ENCODE assay signal across 8 mouse cellular contexts in the genomic region with DNA sequence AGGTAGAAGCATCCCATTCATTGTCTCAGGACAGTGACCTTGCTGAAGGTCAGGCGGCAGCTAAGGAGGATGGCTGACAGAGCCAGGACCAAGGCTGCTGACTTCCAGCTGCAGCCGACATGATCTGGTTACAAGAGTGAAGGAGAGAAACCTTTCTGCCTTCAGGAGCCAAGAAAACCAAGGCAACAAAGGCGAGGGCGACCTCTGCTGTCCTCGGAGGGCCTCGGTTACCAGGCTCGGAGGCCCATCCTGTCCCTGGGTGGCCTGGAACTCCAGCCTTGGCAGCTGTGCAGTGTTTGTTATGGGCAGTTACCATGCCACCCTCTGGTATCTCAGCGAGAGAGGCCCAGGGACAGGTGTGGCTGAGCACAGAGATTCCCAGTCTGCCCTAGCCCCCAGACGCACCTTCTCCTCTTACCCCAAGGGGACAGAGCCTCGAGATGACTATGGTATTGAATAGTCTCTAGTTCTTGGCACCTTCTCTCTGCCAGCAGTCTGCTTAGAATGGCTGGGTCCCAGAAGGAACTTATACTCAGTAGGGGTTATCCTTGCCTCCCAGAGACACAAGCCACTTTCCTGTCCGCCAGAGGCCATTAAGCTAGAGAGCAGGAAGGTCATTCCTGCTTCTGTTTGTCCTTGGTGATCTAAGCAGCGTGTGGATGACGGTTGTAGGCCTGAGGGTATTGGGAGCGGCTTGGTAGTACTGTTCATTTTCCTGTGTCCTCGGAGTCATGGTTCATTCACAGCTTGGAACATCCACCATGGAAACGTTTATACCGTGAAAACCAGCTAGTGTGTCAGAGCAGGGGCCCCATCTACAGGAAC.
DNase-seq lines count a peak whose midpoint lies in the region; ATAC-seq and TF ChIP-seq lines count a peak whose summit lies in the region.
"Had no signal": no experiment of that assay in that cellular context is flagged by ENCODE, and none has a peak within 500 bp of the region (broad histone marks: within the 10 kb centered on the region; RNA-seq: fewer than 3 reads in every experiment).

No protein-coding gene starts in this region.

- no peak overlapping the region for H3K9ac ChIP-seq in intestine, embryonic 16.5 days (ENCODE audit: low read depth, low read length)
- H3K9ac ChIP-seq in midbrain, embryonic 16.5 days (ENCODE audit: low read depth, low read length), result no peak overlapping the region
- H3K9ac ChIP-seq: limb, embryonic 12.5 days had no signal

- H3K4me1 ChIP-seq in intestine, embryonic 16.5 days (ENCODE audit: control insufficient read depth, insufficient read depth, low read length), result peaks cover 19% of the 10 kb centered on the region
- H3K4me1 ChIP-seq in midbrain, embryonic 16.5 days (ENCODE audit: control insufficient read depth, insufficient read depth, low read length), result no peaks in the 10 kb centered on the region

- ATAC-seq in intestine, embryonic 16.5 days, result peak; percentile 82
- ATAC-seq in midbrain, embryonic 16.5 days, result no peak

- H3K79me3 ChIP-seq in C2C12 (ENCODE audit: low read depth), result no peaks in the 10 kb centered on the region

- no peaks in the 10 kb centered on the region for H3K79me2 ChIP-seq in C2C12 (ENCODE audit: control insufficient read depth, insufficient read depth)

- intact Hi-C loops in gastrocnemius, adult 2 months (cut with DNase I), result loop anchor here (2.0 to 5.0 kb wide), 2 partner anchors 137 to 318 kb away; no protein-coding TSS in a partner anchor
- intact Hi-C loops in left cerebral cortex, postnatal 36 days (cut with DNase I), result no loop called here

- no peak overlapping the region for H3K4me2 ChIP-seq in intestine, embryonic 16.5 days (ENCODE audit: low read depth, low read length)
- no peak overlapping the region for H3K4me2 ChIP-seq in midbrain, embryonic 16.5 days (ENCODE audit: low read length)
- H3K4me2 ChIP-seq: limb, embryonic 12.5 days had no signal

- no peaks in the 10 kb centered on the region for H3K27me3 ChIP-seq in C2C12 (ENCODE audit: control insufficient read depth, insufficient read depth, insufficient read length)
- H3K27me3 ChIP-seq in intestine, embryonic 16.5 days (replicated peaks; ENCODE audit: control insufficient read depth, insufficient read depth, low read length), result no peaks in the 10 kb centered on the region
- H3K27me3 ChIP-seq in midbrain, embryonic 16.5 days (ENCODE audit: control insufficient read depth, insufficient read depth, low read depth, low read length), result no peaks in the 10 kb centered on the region
- H3K27me3 ChIP-seq: limb, embryonic 12.5 days had no signal

- no peak overlapping the region for H3ac ChIP-seq in C2C12 (ENCODE audit: control insufficient read depth, insufficient read length, low read depth)

- H3K27ac ChIP-seq in gastrocnemius, adult 2 months, result peak overlapping the region; percentile 86
- peak overlapping the region; percentile 46; the same call in 1 of the 2 replicates for H3K27ac ChIP-seq in intestine, embryonic 16.5 days (ENCODE audit: low read length)
- H3K27ac ChIP-seq in midbrain, embryonic 16.5 days (ENCODE audit: low read length), result no peak overlapping the region
- H3K27ac ChIP-seq: limb, embryonic 12.5 days had no signal

- peak; percentile 51 for DNase-seq in MN1 (ENCODE audit: low spot score)
- peak; percentile 91 for DNase-seq in gastrocnemius, adult 2 months
- DNase-seq in lung, postnatal 36 days, result peak; percentile 93
- DNase-seq in left cerebral cortex, postnatal 36 days (ENCODE audit: low spot score in 2 of 2), result no peak

- peak; percentile 57 for TF ChIP-seq CTCF in C2C12 (IDR thresholded peaks at IDR 0.05; ENCODE audit: control insufficient read depth, insufficient read depth, insufficient read length)
- peak; percentile 78 for TF ChIP-seq CTCF in gastrocnemius, adult 2 months (IDR thresholded peaks at IDR 0.05)

- H3K4me3 ChIP-seq in C2C12 (ENCODE audit: insufficient read depth, poor library complexity, severe bottlenecking), result no peak overlapping the region
- H3K4me3 ChIP-seq in gastrocnemius, adult 2 months, result no peak overlapping the region
- no peak overlapping the region for H3K4me3 ChIP-seq in intestine, embryonic 16.5 days (ENCODE audit: low read length)
- H3K4me3 ChIP-seq in midbrain, embryonic 16.5 days (ENCODE audit: low read depth, low read length), result no peak overlapping the region
- H3K4me3 ChIP-seq: limb, embryonic 12.5 days had no signal

- no peaks in the 10 kb centered on the region for H3K36me3 ChIP-seq in C2C12 (ENCODE audit: control insufficient read depth, insufficient read depth)
- H3K36me3 ChIP-seq in intestine, embryonic 16.5 days (ENCODE audit: control insufficient read depth, insufficient read depth, low read length), result no peaks in the 10 kb centered on the region
- H3K36me3 ChIP-seq in midbrain, embryonic 16.5 days (ENCODE audit: control insufficient read depth, insufficient read depth, low read length), result no peaks in the 10 kb centered on the region
- H3K36me3 ChIP-seq: limb, embryonic 12.5 days had no signal

- H3K9me3 ChIP-seq in intestine, embryonic 16.5 days (ENCODE audit: control insufficient read depth, low read length), result no peaks in the 10 kb centered on the region
- H3K9me3 ChIP-seq in midbrain, embryonic 16.5 days (replicated peaks; ENCODE audit: control insufficient read depth, low read length, poor library complexity, severe bottlenecking), result no peaks in the 10 kb centered on the region
- H3K9me3 ChIP-seq: limb, embryonic 12.5 days had no signal

- 50% methylated on average over 17 of the region's 17 CpGs for WGBS in intestine, embryonic 16.5 days
- WGBS in midbrain, embryonic 16.5 days, result 58% methylated on average over 17 of the region's 17 CpGs

TF ChIP-seq in C2C12, 6 proteins besides CTCF, POLR2A, EP300 and RAD21:
- no peak for TF ChIP-seq FOSL1 (IDR thresholded peaks at IDR 0.05; ENCODE audit: insufficient read depth, low read length, poor library complexity, severe bottlenecking)
- no peak for TF ChIP-seq MYOD1 (IDR thresholded peaks at IDR 0.05; ENCODE audit: control insufficient read depth, insufficient read length, low read depth)

Comparison
In these comparisons a context has a peak if more than half of its experiments do, and no peak if none do; other contexts are left out.
1. DNase-seq: peak in MN1 (single experiment), gastrocnemius, adult 2 months (single experiment) and lung, postnatal 36 days (single experiment); none in left cerebral cortex, postnatal 36 days (0 of 2).